Mouse (Mus musculus) MEL (cell line): ENCODE results near the gene Susd3. TPM values are rescaled to one million over a fixed set of nuclear protein-coding genes. Genes with fewer than 3 reads are reported as not detected.

ENCODE experiments used
- DNase-seq: peaks from one replicate; pipeline ENCODE4 v3.0.0; 2011; ENCODE audit warnings: low read depth, low spot score
- H3K27ac ChIP-seq: 2 replicates; pipeline ENCODE4 v1.5.1; 2012; ENCODE audit warnings: low read depth, mild to moderate bottlenecking, control low read depth, low read length, moderate library complexity; ENCODE audit not compliant: control insufficient read depth
- H3K27me3 ChIP-seq, 2 experiments: fragments of 150-350 bp in 1 of 2; sonication (generic) in 1 of 2; 2 replicates each; pipeline ENCODE4 v1.6.1; 2012; ENCODE audit warnings: low read length in 2 of 2, mild to moderate bottlenecking in 2 of 2, improper control_type of control experiment in 1 of 2, moderate library complexity in 1 of 2; ENCODE audit not compliant: insufficient read depth in 2 of 2, control insufficient read depth in 1 of 2
- H3K36me3 ChIP-seq, 2 experiments: 2 replicates each; pipeline ENCODE4 v1.6.1; 2012 to 2014; ENCODE audit warnings: low read length in 2 of 2, improper control_type of control experiment in 1 of 2, inconsistent platforms in 1 of 2, mild to moderate bottlenecking in 1 of 2; ENCODE audit not compliant: insufficient read depth in 2 of 2, control insufficient read depth in 1 of 2
- H3K4me1 ChIP-seq, 2 experiments: fragments of 150-350 bp in 1 of 2; sonication (generic) in 1 of 2; 2 replicates each; pipeline ENCODE4 v1.6.1; 2012; ENCODE audit warnings: low read length in 2 of 2, improper control_type of control experiment in 1 of 2, mild to moderate bottlenecking in 1 of 2; ENCODE audit not compliant: insufficient read depth in 2 of 2, control insufficient read depth in 1 of 2
- H3K4me3 ChIP-seq, 2 experiments: fragments of 150-350 bp in 1 of 2; sonication (generic) in 1 of 2; 2 replicates each; pipeline ENCODE4 v1.5.1; 2012; ENCODE audit warnings: low read depth in 2 of 2, low read length in 2 of 2, mild to moderate bottlenecking in 2 of 2, moderate library complexity in 2 of 2, control low read depth in 1 of 2, improper control_type of control experiment in 1 of 2; ENCODE audit not compliant: control insufficient read depth in 1 of 2, insufficient read depth in 1 of 2
- H3K79me2 ChIP-seq: 2 replicates; pipeline ENCODE4 v1.6.1; 2012; ENCODE audit warnings: mild to moderate bottlenecking, low read length, moderate library complexity; ENCODE audit not compliant: control insufficient read depth, poor library complexity, insufficient read depth
- H3K9ac ChIP-seq: 2 replicates; pipeline ENCODE4 v1.6.1; 2012; ENCODE audit warnings: low read depth, mild to moderate bottlenecking, control low read depth, low read length, moderate library complexity; ENCODE audit not compliant: control insufficient read depth, poor library complexity, severe bottlenecking
- H3K9me3 ChIP-seq: fragments of 150-350 bp; sonication (generic); replicated peaks from 2 replicates; pipeline ENCODE4 v1.6.1; 2012; ENCODE audit warnings: mild to moderate bottlenecking, low read length, improper control_type of control experiment, moderate library complexity; ENCODE audit not compliant: insufficient read depth
- BHLHE40 ChIP-seq: IDR thresholded peaks from 2 replicates; pipeline ENCODE4 v1.6.1; 2012; ENCODE audit warnings: low read depth, mild to moderate bottlenecking, inconsistent platforms, low read length, improper control_type of control experiment, borderline replicate concordance
- CHD1 ChIP-seq: IDR thresholded peaks from 2 replicates; pipeline ENCODE4 v1.6.1; 2012; ENCODE audit warnings: low read depth, mild to moderate bottlenecking, inconsistent platforms, low read length, improper control_type of control experiment
- CTCF ChIP-seq, 3 experiments: IDR thresholded peaks in 2 of 3; conservative IDR thresholded peaks in 1 of 3; 2 replicates each; pipeline ENCODE4 v1.5.1; 2011 to 2012; ENCODE audit warnings: low read length in 3 of 3, low read depth in 2 of 3, mild to moderate bottlenecking in 2 of 3, improper control_type of control experiment in 1 of 3, inconsistent platforms in 1 of 3, mixed read lengths in 1 of 3, moderate library complexity in 1 of 3; ENCODE audit not compliant: control insufficient read depth in 1 of 3, insufficient read depth in 1 of 3, poor library complexity in 1 of 3, severe bottlenecking in 1 of 3
- EP300 ChIP-seq, 2 experiments: IDR thresholded peaks; 2 replicates each; pipeline ENCODE4 v1.6.1; 2011; ENCODE audit warnings: improper control_type of control experiment in 2 of 2, low read length in 2 of 2, low read depth in 1 of 2, mild to moderate bottlenecking in 1 of 2
- GATA1 ChIP-seq: IDR thresholded peaks from 2 replicates; pipeline ENCODE4 v1.6.1; 2011; ENCODE audit warnings: low read depth, low read length, improper control_type of control experiment
- JUND ChIP-seq: IDR thresholded peaks from 2 replicates; pipeline ENCODE4 v1.6.1; 2011; ENCODE audit warnings: low read depth, mild to moderate bottlenecking, improper control_type of control experiment, low read length
- KAT2A ChIP-seq: conservative IDR thresholded peaks from 2 replicates; pipeline ENCODE4 v1.6.1; 2012; ENCODE audit warnings: low read depth, low read length, improper control_type of control experiment, inconsistent platforms
- MAFK ChIP-seq: IDR thresholded peaks from 2 replicates; pipeline ENCODE4 v1.6.1; 2011; ENCODE audit warnings: low read depth, mild to moderate bottlenecking, low read length, improper control_type of control experiment, borderline replicate concordance
- MAX ChIP-seq: IDR thresholded peaks from 2 replicates; pipeline ENCODE4 v1.6.1; 2011; ENCODE audit warnings: low read length, improper control_type of control experiment
- MAZ ChIP-seq: IDR thresholded peaks from 2 replicates; pipeline ENCODE4 v1.6.1; 2012; ENCODE audit warnings: low read depth, mild to moderate bottlenecking, inconsistent platforms, low read length, improper control_type of control experiment
- MEF2A ChIP-seq: IDR thresholded peaks from 2 replicates; pipeline ENCODE4 v1.6.1; 2014; ENCODE audit warnings: low read depth, mild to moderate bottlenecking, inconsistent platforms, low read length, improper control_type of control experiment; ENCODE audit not compliant: poor library complexity, insufficient replicate concordance, severe bottlenecking; ENCODE audit errors: extremely low read depth
- MXI1 ChIP-seq: IDR thresholded peaks from 2 replicates; pipeline ENCODE4 v1.6.1; 2011; ENCODE audit warnings: mild to moderate bottlenecking, low read depth, low read length, improper control_type of control experiment
- MYC ChIP-seq: IDR thresholded peaks from 2 replicates; pipeline ENCODE4 v1.6.1; 2011; ENCODE audit warnings: low read depth, mild to moderate bottlenecking, low read length, improper control_type of control experiment, moderate library complexity
- NRF1 ChIP-seq: IDR thresholded peaks from 2 replicates; pipeline ENCODE4 v1.6.1; 2014; ENCODE audit warnings: low read depth, mild to moderate bottlenecking, inconsistent platforms, low read length, improper control_type of control experiment, moderate library complexity; ENCODE audit not compliant: poor library complexity, insufficient read depth, severe bottlenecking
- POLR2A ChIP-seq, 2 experiments: IDR thresholded peaks; 2 replicates each; pipeline ENCODE4 v1.6.1; 2011 to 2012; ENCODE audit warnings: low read length in 2 of 2, mild to moderate bottlenecking in 2 of 2, control low read depth in 1 of 2, improper control_type of control experiment in 1 of 2, low read depth in 1 of 2, moderate library complexity in 1 of 2; ENCODE audit not compliant: control insufficient read depth in 1 of 2, insufficient read depth in 1 of 2, poor library complexity in 1 of 2
- POLR2AphosphoS2 ChIP-seq: IDR thresholded peaks from 2 replicates; pipeline ENCODE4 v1.6.1; 2011; ENCODE audit warnings: low read length, improper control_type of control experiment
- RAD21 ChIP-seq: IDR thresholded peaks from 2 replicates; pipeline ENCODE4 v1.6.1; 2011; ENCODE audit warnings: mild to moderate bottlenecking, low read depth, low read length, improper control_type of control experiment
- RCOR1 ChIP-seq: IDR thresholded peaks from 2 replicates; pipeline ENCODE4 v1.6.1; 2012; ENCODE audit warnings: low read depth, mild to moderate bottlenecking, inconsistent platforms, low read length, improper control_type of control experiment
- SIN3A ChIP-seq: IDR thresholded peaks from 2 replicates; pipeline ENCODE4 v1.6.1; 2012; ENCODE audit warnings: low read length, improper control_type of control experiment, inconsistent platforms
- TAL1 ChIP-seq: IDR thresholded peaks from 2 replicates; pipeline ENCODE4 v1.6.1; 2012; ENCODE audit warnings: mild to moderate bottlenecking, inconsistent platforms, low read length, moderate library complexity, mixed read lengths
- TCF12 ChIP-seq: IDR thresholded peaks from 2 replicates; pipeline ENCODE4 v1.6.1; 2014; ENCODE audit warnings: low read depth, mild to moderate bottlenecking, inconsistent platforms, low read length, improper control_type of control experiment, moderate library complexity
- UBTF ChIP-seq: IDR thresholded peaks from 2 replicates; pipeline ENCODE4 v1.6.1; 2012; ENCODE audit warnings: low read depth, mild to moderate bottlenecking, inconsistent platforms, low read length, improper control_type of control experiment, moderate library complexity, borderline replicate concordance; ENCODE audit not compliant: insufficient read depth
- USF1 ChIP-seq: IDR thresholded peaks from 2 replicates; pipeline ENCODE4 v1.6.1; 2014; ENCODE audit warnings: low read depth, mild to moderate bottlenecking, inconsistent platforms, low read length, improper control_type of control experiment, moderate library complexity
- USF2 ChIP-seq, 2 experiments: IDR thresholded peaks; 2 replicates each; pipeline ENCODE4 v1.6.1; 2011 to 2012; ENCODE audit warnings: improper control_type of control experiment in 2 of 2, low read length in 2 of 2, borderline replicate concordance in 1 of 2, inconsistent platforms in 1 of 2, low read depth in 1 of 2, mild to moderate bottlenecking in 1 of 2; ENCODE audit not compliant: insufficient read depth in 1 of 2
- ZC3H11A ChIP-seq: IDR thresholded peaks from 2 replicates; pipeline ENCODE4 v1.6.1; 2012; ENCODE audit warnings: low read depth, mild to moderate bottlenecking, inconsistent platforms, low read length, improper control_type of control experiment
- ZKSCAN1 ChIP-seq: IDR thresholded peaks from 2 replicates; pipeline ENCODE4 v1.6.1; 2012; ENCODE audit warnings: low read depth, mild to moderate bottlenecking, inconsistent platforms, low read length, improper control_type of control experiment, moderate library complexity
- ZMIZ1 ChIP-seq: IDR thresholded peaks from 2 replicates; pipeline ENCODE4 v1.6.1; 2012; ENCODE audit warnings: low read depth, mild to moderate bottlenecking, inconsistent platforms, low read length, improper control_type of control experiment, moderate library complexity
- ZNF384 ChIP-seq: IDR thresholded peaks from 2 replicates; pipeline ENCODE4 v1.6.1; 2012; ENCODE audit warnings: low read depth, mild to moderate bottlenecking, inconsistent platforms, low read length, improper control_type of control experiment
- polyA plus RNA-seq, 2 experiments: library from polyadenylated mRNA; stranded (reverse) in 1 of 2; unstranded in 1 of 2; fragments of >175 nt in 1 of 2; fragments of >200 nt in 1 of 2; gene quantifications; 2 replicates each; pipeline versions ENCODE4 v1.2.1 to v1.2.4; 2012; ENCODE audit warnings: low replicate concordance in 2 of 2, low read depth in 1 of 2; ENCODE audit not compliant: insufficient read length in 2 of 2, insufficient read depth in 1 of 2, missing spikeins in 1 of 2
- total RNA-seq: library from RNA; depleted of rRNA; stranded (reverse); fragments of 300-350 nt; gene quantifications from 2 replicates; pipeline ENCODE4 v1.2.3, GENCODE M21; 2012

Gene Susd3
- total and polyA plus RNA-seq, 3 experiments, result 10.8 to 16.2 TPM; not detected in 1

DNA sequence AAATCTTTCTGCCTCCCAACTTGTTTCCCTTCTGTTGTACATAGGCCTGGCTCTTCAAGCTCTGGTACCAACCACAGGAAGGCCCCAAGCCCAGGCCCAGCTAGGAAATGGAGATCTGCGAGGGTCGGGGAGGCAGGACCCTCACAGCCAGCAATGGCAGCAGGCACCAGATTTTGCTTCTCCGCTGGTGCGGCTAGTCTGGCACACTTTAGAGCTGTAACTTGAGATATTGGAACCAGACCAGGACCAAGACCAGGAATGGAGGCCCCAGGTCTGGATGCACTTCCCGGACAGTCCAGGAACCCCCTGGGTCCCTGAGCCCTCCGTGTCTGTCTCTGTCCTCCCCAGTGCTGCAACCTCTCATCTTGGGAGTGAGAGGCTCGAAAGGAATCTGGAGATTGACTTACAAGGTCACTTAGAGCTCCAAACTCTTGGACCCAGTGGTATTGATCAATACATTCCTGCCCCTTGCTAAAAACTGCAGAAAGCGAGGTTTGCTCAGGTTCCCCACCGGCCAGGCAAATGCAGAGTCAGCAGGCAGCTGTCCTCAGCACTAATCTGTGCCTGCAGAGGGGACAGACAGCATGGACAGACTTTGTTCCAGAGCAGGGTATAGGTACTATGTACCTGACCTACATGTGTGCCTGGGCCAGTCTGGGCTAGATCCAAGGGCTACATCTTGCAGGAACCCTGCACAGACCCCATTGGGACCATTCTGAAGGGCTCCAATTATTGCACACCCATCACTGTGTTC is 31.5 kb downstream of the Susd3 start:
- H3K27me3 ChIP-seq, result no peaks in the 10 kb centered on the region
- no peak overlapping the region for H3K27ac ChIP-seq
- H3K9me3 ChIP-seq, result no peaks in the 10 kb centered on the region
- peaks cover 0 to 15% of the 10 kb centered on the region in 2 experiments; a peak in 3 of 4 replicates for H3K4me1 ChIP-seq
- H3K4me3 ChIP-seq, result peak overlapping the region in 1 of 2 experiments; percentile 66; a peak in 2 of 4 replicates
- no peaks in the 10 kb centered on the region; the same call in 1 of the 2 replicates for H3K79me2 ChIP-seq
- peaks cover 0 to 4% of the 10 kb centered on the region in 2 experiments; a peak in 1 of 4 replicates for H3K36me3 ChIP-seq
- peak overlapping the region; percentile 76; the same call in 1 of the 2 replicates for H3K9ac ChIP-seq
- TF ChIP-seq MYC (no peak), TCF12 (no peak), CTCF (IDR thresholded peaks at IDR 0.05 in 2 of 3, conservative IDR thresholded peaks at IDR 0.05 in 1 of 3; ENCODE audit: control insufficient read depth in 1 of 3, insufficient read depth in 1 of 3, low read depth in 2 of 3, low read length in 3 of 3, poor library complexity in 1 of 3, severe bottlenecking in 1 of 3) (no peak), EP300 (IDR thresholded peaks at IDR 0.05; ENCODE audit: low read depth in 1 of 2, low read length in 2 of 2) (no peak), KAT2A (no peak), RAD21 (no peak), RCOR1 (no peak), ZNF384 (no peak), JUND (no peak), MAZ (no peak), USF1 (no peak), NRF1 (no peak), TAL1 (no peak), POLR2AphosphoS2 (no peak), GATA1 (no peak), USF2 (IDR thresholded peaks at IDR 0.05; ENCODE audit: borderline replicate concordance in 1 of 2, insufficient read depth in 1 of 2, low read depth in 1 of 2, low read length in 2 of 2) (no peak), ZKSCAN1 (no peak), MXI1 (no peak), MAX (no peak), MEF2A (no peak)
- TF ChIP-seq, all 39 proteins: peak for 0
- DNase-seq, result no peak

DNA sequence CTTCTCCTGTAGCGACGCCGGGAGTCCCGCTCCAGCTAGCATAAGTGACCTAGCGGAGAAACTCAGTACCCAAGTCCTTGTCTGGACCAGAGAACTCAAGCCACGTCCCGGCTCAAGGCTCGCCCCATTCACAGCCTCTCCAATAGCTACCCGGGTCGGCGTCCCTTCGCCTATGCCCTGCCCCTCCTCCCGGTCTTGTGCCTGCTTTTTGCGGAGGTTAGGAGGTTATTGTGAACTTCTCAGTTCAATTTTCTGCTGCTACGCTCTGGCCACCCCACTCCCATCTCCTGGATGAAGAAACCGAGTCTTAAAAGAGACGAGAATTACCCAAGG is 32.3 kb downstream of the Susd3 start:
- no peak for DNase-seq
- Histone ChIP-seq H3K9ac (peak overlapping the region; percentile 76), H3K36me3 (peaks cover 0 to 4% of the 10 kb centered on the region in 2 experiments; a peak in 1 of 4 replicates), H3K4me1 (peaks cover 0 to 15% of the 10 kb centered on the region in 2 experiments; a peak in 3 of 4 replicates), H3K4me3 (peak overlapping the region; percentile 66 to 74), H3K9me3 (no peaks in the 10 kb centered on the region), H3K27ac (peak overlapping the region; percentile 50), H3K79me2 (no peaks in the 10 kb centered on the region; the same call in 1 of the 2 replicates), H3K27me3 (no peaks in the 10 kb centered on the region)
- TF ChIP-seq MAFK (no peak), NRF1 (no peak), CTCF (IDR thresholded peaks at IDR 0.05 in 2 of 3, conservative IDR thresholded peaks at IDR 0.05 in 1 of 3; ENCODE audit: control insufficient read depth in 1 of 3, insufficient read depth in 1 of 3, low read depth in 2 of 3, low read length in 3 of 3, poor library complexity in 1 of 3, severe bottlenecking in 1 of 3) (no peak), ZMIZ1 (no peak), POLR2A (IDR thresholded peaks at IDR 0.05; ENCODE audit: control insufficient read depth in 1 of 2, insufficient read depth in 1 of 2, low read depth in 1 of 2, low read length in 2 of 2, poor library complexity in 1 of 2) (no peak; a peak in 2 of 4 replicates), GATA1 (no peak), SIN3A (peak; percentile 53; the same call in 1 of the 2 replicates), BHLHE40 (no peak), MAX (no peak), ZNF384 (no peak), RAD21 (no peak), TCF12 (no peak), CHD1 (no peak), UBTF (no peak), ZKSCAN1 (no peak), ZC3H11A (no peak), MAZ (no peak), JUND (no peak)
